Mouse (Mus musculus) ES-E14 (cell line): ENCODE measurements around the gene Herc2.

Experiments
- ZC3H11A ChIP-seq: IDR thresholded peaks from 2 replicates; pipeline ENCODE4 v1.6.1; 2012; ENCODE audit warnings: low read depth, mild to moderate bottlenecking, inconsistent platforms, low read length, borderline replicate concordance
- ZNF384 ChIP-seq: IDR thresholded peaks from 2 replicates; pipeline ENCODE4 v1.6.1; 2012; ENCODE audit warnings: low read depth, low read length, inconsistent platforms

DNA sequence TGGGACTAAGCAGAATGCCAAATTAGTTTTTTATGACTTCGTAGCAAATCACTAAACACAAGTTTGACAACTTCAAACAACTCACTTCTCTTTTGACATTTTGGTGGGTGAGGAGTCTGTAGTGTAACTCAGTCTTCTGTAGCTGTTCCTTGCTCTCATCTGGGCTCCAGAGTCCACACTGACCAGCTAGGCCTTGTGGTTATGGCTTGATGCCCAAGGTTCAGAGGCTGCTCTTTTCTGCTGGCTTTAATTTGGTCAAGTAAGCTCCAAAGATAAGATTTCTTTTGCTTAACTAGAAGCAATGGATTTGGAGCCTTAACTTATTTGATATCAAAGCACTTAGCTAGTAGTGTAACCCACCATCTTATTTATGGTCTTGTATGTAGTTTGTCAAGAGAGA lies 14.9 kb downstream of the Herc2 start:
- TF ChIP-seq ZC3H11A (no peak), ZNF384 (no peak)
